Mouse (Mus musculus): ENCODE results near the gene Gm3099.
"Not testable (repeated sequence)": the region's sequence is repeated elsewhere in the genome, so short reads cannot be mapped to it uniquely, and the experiment has no call there.

Gm3099 gene

DNA sequence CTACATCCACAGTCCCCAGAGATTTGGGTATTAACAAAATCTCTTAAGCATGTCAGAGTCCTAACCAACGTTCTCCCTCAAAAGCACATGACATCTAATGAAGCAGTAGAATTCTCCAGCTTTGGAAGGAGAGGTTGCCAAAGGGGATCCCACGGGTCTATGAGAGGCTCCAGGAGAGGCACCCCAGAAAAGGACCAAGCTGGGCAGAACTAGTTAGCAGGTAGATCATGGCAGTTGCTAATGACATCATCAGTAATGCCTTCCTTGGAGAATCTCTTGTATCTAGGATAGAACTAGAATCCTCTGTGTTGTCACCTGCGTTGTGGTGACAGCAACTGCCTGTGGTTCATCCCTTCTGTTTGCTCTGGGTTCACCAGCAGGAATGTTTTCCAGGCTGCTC, at the start of gene Gm3099:
Gene Gm3099, plus strand, starts transcription at position 301 of the 400 bp plus-strand sequence.
- not testable (repeated sequence) for DNase-seq (ENCODE audit: low read depth)

DNA sequence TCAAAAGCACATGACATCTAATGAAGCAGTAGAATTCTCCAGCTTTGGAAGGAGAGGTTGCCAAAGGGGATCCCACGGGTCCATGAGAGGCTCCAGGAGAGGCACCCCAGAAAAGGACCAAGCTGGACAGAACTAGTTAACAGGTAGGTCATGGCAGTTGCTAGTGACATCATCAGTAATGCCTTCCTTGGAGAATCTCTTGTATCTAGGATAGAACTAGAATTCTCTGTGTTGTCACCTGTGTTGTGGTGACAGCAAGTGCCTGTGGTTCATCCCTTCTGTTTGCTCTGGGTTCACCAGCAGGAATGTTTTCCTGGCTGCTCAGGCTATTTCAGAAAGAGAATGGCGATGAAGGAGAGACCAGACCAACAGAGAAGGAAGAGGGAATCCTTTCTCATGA, 34.9 kb upstream of the Gm3099 start, which contains the start of gene Gm3095:
Gene Gm3095, plus strand, starts transcription at position 301 of the 400 bp plus-strand sequence.
- DNase-seq (ENCODE audit: low read depth) = not testable (repeated sequence)

DNA sequence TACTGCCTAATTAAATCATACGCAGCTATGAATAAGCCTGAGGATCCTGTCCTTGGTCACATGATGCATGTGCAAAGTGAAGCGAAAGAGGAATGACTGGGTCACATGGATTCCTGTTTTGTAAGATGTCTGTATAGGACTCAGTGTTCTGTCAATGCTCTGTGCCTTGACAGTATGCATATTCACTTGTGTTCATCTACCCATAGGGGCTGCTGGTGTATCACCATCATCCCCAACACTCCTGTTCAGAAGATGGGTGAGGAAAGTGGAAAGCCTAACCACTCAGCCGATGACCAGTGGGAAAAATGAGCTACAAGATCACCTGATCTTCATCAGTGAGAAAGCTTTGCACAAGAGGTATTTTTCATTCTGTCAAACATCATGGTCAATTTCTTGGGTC, 25.4 kb downstream of the Gm3099 start, which contains the start of gene Gm5796:
Gene Gm5796, plus strand, starts transcription at position 301 of the 400 bp plus-strand sequence.
- not testable (repeated sequence) for DNase-seq (ENCODE audit: low read depth)

Measured in c-Kit-positive CD71-negative TER-119-negative erythroid progenitor cells, embryonic 14.5 days (primary cell).